Mouse (Mus musculus) kidney, postnatal 0 days (tissue): ENCODE measurements at regions not wholly inside any gene's neighbourhood (a gene's known extent, or its start where the extent isn't known, plus 50 kb on each side); places are given as distances from the start of the nearest gene placed in this dataset.

Source experiments
- ATAC-seq: fragments of 200-750 bp; cut with Nextera tagmentation; replicated peaks from 2 replicates; pipeline ENCODE4 v1.8.0; 2017; ENCODE audit warnings: low read depth, moderate number of reproducible peaks, moderate TSS enrichment, moderate library complexity; ENCODE audit not compliant: low FRiP score
- DNase-seq: peaks from one replicate; pipeline ENCODE4 v3.0.0-alpha.2; 2016; ENCODE audit warnings: low spot score
- H3K27ac ChIP-seq: fragments of 300-500 bp; sonication (generic); 2 replicates; pipeline ENCODE4 v1.5.1; 2014; ENCODE audit warnings: mild to moderate bottlenecking
- H3K27me3 ChIP-seq: fragments of 300-500 bp; sonication (generic); 2 replicates; pipeline ENCODE4 v1.6.1; 2014; ENCODE audit warnings: low read length, mixed read lengths; ENCODE audit not compliant: insufficient read depth
- H3K36me3 ChIP-seq: fragments of 300-500 bp; sonication (generic); 2 replicates; pipeline ENCODE4 v1.6.1; 2014; ENCODE audit warnings: low read length, mixed read lengths; ENCODE audit not compliant: insufficient read depth
- H3K4me1 ChIP-seq: fragments of 300-500 bp; sonication (generic); replicated peaks from 2 replicates; pipeline ENCODE4 v1.6.1; 2014; ENCODE audit warnings: antibody characterized with exemption, low read length, mixed read lengths; ENCODE audit not compliant: insufficient read depth
- H3K4me2 ChIP-seq: fragments of 300-500 bp; sonication (generic); 2 replicates; pipeline ENCODE4 v1.6.1; 2014; ENCODE audit warnings: mild to moderate bottlenecking, low read length, moderate library complexity, mixed read lengths
- H3K4me3 ChIP-seq: fragments of 300-500 bp; sonication (generic); replicated peaks from 2 replicates; pipeline ENCODE4 v1.5.1; 2014; ENCODE audit warnings: low read depth, low read length
- H3K9ac ChIP-seq: fragments of 300-500 bp; sonication (generic); 2 replicates; pipeline ENCODE4 v1.6.1; 2014; ENCODE audit warnings: low read depth, low read length
- H3K9me3 ChIP-seq: fragments of 300-500 bp; sonication (generic); replicated peaks from 2 replicates; pipeline ENCODE4 v1.6.1; 2016; ENCODE audit warnings: low read length, inconsistent platforms, mixed read lengths
- CTCF ChIP-seq: IDR thresholded peaks from 2 replicates; pipeline ENCODE4 v1.5.1; 2016; ENCODE audit warnings: antibody characterized with exemption, low read depth, mild to moderate bottlenecking, moderate library complexity
- whole genome bisulfite sequencing: fragments of 180-500 bp; shearing (Covaris S2); extraction: QIAGEN DNeasy Blood & Tissue Kit; methylation state at CpG from one replicate; pipeline ENCODE4 v1.1.7; 2014; 5-methylcytosine and 5-hydroxymethylcytosine counted together

DNA sequence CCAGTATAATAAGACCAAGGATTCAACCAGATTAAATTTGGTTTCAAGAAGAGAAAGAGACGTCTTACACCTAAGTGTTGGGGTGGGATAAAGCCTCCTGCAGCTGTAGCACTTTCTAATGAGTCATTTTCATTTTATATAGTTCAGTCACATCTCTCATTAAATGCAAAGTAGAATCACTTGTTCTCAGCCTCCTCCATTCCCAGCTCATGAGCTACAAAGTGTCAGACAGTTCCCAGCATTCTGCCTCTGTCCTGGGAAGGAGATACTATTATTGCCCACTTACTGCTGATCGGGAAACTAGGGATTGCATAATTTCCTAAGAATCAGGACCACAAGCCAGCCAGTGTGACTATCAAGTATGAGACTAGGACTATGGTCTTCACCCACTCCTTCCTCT, 158.9 kb downstream of the Tph2 start:
- Histone ChIP-seq H3K4me1 (no peaks in the 10 kb centered on the region), H3K27me3 (no peaks in the 10 kb centered on the region), H3K4me3 (no peak overlapping the region), H3K4me2 (no peak overlapping the region), H3K9me3 (no peaks in the 10 kb centered on the region), H3K27ac (no peak overlapping the region), H3K36me3 (no peaks in the 10 kb centered on the region), H3K9ac (no peak overlapping the region)
- WGBS = 87% methylated on average over 2 of the region's 2 CpGs
- DNase-seq = no peak
- TF ChIP-seq CTCF = no peak
- ATAC-seq = no peak

DNA sequence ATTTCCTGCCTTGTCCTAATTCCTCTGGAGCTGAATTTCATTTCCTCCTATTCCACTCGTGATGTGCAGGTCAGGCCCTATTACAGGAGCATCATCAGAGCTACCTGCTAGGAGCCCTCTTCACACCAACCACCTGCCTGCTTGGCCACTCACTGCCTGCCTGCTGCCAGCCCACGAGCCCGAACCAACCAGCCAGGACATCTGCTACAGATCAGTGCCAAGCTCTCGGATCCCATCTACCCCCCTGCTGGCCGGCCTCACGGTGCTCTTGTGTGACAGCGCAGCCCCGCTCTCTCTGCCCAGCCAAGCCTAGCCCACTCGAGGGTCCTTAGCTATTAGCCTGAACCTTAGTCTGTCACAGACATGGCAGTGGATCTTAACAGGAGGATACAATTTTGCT, 165.4 kb downstream of the Tph2 start:
- no peak overlapping the region for H3K9ac ChIP-seq
- DNase-seq (no peak), ATAC-seq (no peak)
- H3K4me3 ChIP-seq = no peak overlapping the region
- TF ChIP-seq CTCF = no peak
- no peak overlapping the region for H3K27ac ChIP-seq
- H3K9me3 ChIP-seq = no peaks in the 10 kb centered on the region
- no peaks in the 10 kb centered on the region for H3K4me1 ChIP-seq
- H3K4me2 ChIP-seq = no peak overlapping the region
- WGBS = 70% methylated on average over 9 of the region's 9 CpGs
- no peaks in the 10 kb centered on the region for H3K27me3 ChIP-seq
- H3K36me3 ChIP-seq = no peaks in the 10 kb centered on the region

DNA sequence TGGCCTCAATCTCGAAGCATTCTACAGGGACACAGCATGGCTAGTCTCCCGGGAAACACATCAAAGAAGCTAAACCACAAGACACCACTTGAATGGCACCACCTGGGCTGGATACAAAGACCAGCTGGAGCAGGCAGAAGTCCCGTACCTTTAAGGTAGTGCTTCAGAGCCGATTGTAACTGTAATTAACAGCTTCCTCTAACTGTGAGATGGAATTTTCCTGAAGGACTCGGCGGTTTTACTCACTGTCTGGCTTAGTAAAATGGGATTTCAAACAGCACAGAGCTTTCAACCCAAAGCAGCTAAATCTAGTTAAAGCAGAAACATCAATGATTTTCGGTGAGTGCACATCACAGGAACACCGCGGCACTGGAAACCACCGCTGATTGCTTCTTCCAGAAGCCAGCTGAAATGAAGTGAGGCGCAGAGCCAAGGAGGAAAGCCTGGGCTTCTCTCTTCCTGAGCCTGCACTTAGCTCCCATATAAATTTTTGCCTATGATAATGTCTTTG, 171.3 kb downstream of the Tph2 start:
- ATAC-seq (no peak), DNase-seq (peak; percentile 3)
- Histone ChIP-seq H3K27me3 (no peaks in the 10 kb centered on the region), H3K9me3 (no peaks in the 10 kb centered on the region), H3K27ac (no peak overlapping the region), H3K4me3 (no peak overlapping the region), H3K4me2 (peak overlapping the region; percentile 10; the same call in 1 of the 2 replicates), H3K4me1 (no peaks in the 10 kb centered on the region), H3K36me3 (no peaks in the 10 kb centered on the region), H3K9ac (no peak overlapping the region)
- WGBS = 15% methylated on average over 11 of the region's 11 CpGs
- TF ChIP-seq CTCF = no peak

DNA sequence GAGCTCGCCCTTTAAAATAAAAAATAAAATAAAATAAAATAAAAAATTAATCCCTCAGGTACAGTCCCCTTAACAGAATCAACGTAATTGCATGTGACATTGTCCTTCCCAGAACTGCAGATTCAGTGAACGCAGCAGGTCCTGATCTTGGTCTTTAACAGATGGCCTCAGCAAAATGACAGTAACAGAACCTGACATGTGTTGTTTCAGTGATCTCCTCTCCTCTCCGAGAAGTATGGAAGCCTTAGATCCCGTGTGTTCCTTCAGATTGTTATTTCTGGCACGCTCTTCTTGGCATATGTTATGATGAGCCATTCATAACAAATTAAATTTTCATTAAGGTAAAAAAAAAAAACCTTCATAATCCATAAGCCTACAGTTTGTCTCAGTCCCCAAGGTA, 171.9 kb downstream of the Tph2 start:
- Histone ChIP-seq H3K4me1 (no peaks in the 10 kb centered on the region), H3K36me3 (no peaks in the 10 kb centered on the region), H3K9ac (no peak overlapping the region), H3K27me3 (no peaks in the 10 kb centered on the region), H3K9me3 (no peaks in the 10 kb centered on the region), H3K4me2 (no peak overlapping the region), H3K27ac (no peak overlapping the region), H3K4me3 (no peak overlapping the region)
- ATAC-seq = no peak
- WGBS = 75% methylated on average over 6 of the region's 6 CpGs
- no peak for DNase-seq
- no peak for TF ChIP-seq CTCF

DNA sequence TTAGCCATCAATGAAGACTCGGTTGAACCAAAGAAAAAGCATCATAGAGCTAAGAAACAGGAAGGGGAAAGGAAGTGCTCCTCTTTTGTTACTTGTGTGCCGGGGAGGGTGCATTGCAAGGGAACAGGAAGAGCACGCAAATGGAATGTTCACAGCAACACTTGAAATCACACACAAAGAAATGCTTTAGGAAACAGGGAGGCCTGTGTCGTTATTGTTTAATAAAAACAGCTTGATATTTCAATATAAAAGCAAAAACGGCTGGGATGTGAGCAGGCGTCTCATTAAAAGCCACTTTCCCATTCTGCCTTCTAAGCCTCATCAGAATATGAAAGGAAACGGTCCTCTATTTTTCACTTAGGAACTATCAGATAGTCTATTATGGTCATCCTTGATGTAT, 172.5 kb downstream of the Tph2 start:
- no peak for TF ChIP-seq CTCF
- H3K9ac ChIP-seq = no peak overlapping the region
- ATAC-seq = no peak
- H3K27ac ChIP-seq = no peak overlapping the region
- H3K4me3 ChIP-seq = no peak overlapping the region
- H3K4me1 ChIP-seq = no peaks in the 10 kb centered on the region
- H3K27me3 ChIP-seq = no peaks in the 10 kb centered on the region
- H3K36me3 ChIP-seq = no peaks in the 10 kb centered on the region
- no peak for DNase-seq
- no peaks in the 10 kb centered on the region for H3K9me3 ChIP-seq
- 75% methylated on average over 7 of the region's 7 CpGs for WGBS
- H3K4me2 ChIP-seq = no peak overlapping the region

DNA sequence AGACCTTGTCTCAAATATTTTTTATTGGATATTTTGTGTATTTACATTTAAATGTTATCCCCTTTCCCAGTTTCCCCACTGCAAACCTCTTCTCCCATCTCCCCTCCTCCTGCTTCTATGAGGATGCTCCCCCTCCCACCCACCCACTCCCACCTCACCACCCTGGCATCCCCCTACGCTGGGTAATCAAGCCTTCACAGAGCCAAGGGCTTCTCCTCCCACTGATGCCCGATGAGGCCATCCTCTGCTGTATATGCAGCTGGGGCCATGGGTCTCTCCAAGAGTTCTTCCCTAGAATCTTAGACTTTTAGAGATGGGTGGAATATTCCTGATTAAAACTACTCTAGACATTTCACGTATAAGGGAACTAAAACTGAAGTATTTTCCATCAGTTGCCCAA, 172.9 kb downstream of the Tph2 start:
- no peak overlapping the region for H3K4me3 ChIP-seq
- no peaks in the 10 kb centered on the region for H3K9me3 ChIP-seq
- no peak for TF ChIP-seq CTCF
- no peaks in the 10 kb centered on the region for H3K4me1 ChIP-seq
- H3K27me3 ChIP-seq = no peaks in the 10 kb centered on the region
- H3K27ac ChIP-seq = no peak overlapping the region
- no peak for ATAC-seq
- no peaks in the 10 kb centered on the region for H3K36me3 ChIP-seq
- H3K4me2 ChIP-seq = no peak overlapping the region
- DNase-seq = no peak
- no peak overlapping the region for H3K9ac ChIP-seq
- WGBS = 68% methylated on average over 3 of the region's 3 CpGs

DNA sequence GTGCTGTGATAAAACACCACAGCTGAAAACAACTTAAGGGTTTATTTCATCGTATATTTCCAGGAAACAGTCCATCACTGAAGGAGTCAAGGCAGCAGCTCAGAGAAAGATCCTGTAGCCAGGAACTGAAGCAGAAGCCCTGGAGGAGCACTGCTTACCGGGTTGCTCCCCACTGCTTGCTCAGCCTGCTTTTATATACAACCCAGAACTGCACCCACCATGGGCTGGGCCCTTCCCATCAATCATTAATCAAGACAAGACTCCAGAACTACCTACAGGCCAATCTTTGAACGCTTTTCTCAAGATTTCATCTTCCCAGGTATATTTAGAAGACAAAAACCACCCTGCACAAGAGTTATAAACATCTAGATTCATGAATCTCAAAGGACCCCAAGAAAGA, 188.4 kb downstream of the Tph2 start:
- no peak for ATAC-seq

More for the DNA sequence above, 188.4 kb downstream of the Tph2 start:
- Histone ChIP-seq H3K9ac (no peak overlapping the region), H3K4me1 (no peaks in the 10 kb centered on the region), H3K4me3 (no peak overlapping the region), H3K4me2 (no peak overlapping the region), H3K9me3 (no peaks in the 10 kb centered on the region), H3K36me3 (no peaks in the 10 kb centered on the region), H3K27me3 (no peaks in the 10 kb centered on the region), H3K27ac (no peak overlapping the region)
- 60% methylated on average over 3 of the region's 3 CpGs for WGBS
- TF ChIP-seq CTCF = no peak
- no peak for DNase-seq
